ENCODE assay signal across 1 mouse cellular context in the genomic region with DNA sequence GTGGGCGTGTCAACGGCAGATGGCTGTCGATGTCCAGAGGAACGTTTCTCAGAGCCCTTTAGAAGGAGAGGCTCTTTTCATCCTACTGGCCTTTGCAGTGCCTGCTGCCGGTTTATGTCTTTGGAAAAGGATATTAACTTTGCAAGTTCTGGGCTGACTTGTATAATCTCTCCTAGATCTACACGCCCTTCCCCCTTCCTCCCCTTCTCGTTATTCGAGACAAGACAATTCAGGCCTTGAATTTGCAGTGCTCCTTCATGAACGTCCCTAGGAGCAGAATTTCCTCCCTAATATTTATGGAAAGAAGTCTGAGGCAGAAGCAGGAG.
TF ChIP-seq lines count a peak whose summit lies in the region.

No protein-coding gene starts in this region.

TF ChIP-seq in MEL, 35 proteins besides CTCF, POLR2A, EP300 and RAD21 (continued from another document):
- peak; percentile 75; the same call in 1 of the 2 replicates for TF ChIP-seq TBP (IDR thresholded peaks at IDR 0.05; ENCODE audit: low read depth, low read length)
- no peak for TF ChIP-seq ELF1 (IDR thresholded peaks at IDR 0.05; ENCODE audit: low read depth, low read length)
- peak; percentile 48; the same call in 1 of the 2 replicates for TF ChIP-seq MAX (IDR thresholded peaks at IDR 0.05; ENCODE audit: low read length)
- TF ChIP-seq SMC3 (IDR thresholded peaks at IDR 0.05; ENCODE audit: low read depth, low read length) = 0 out of 2 replicates have a peak, but pooled peaks have one; percentile 3
- TF ChIP-seq GATA1 (IDR thresholded peaks at IDR 0.05; ENCODE audit: low read depth, low read length) = peak; percentile 30; the same call in 1 of the 2 replicates
- TF ChIP-seq MAZ (IDR thresholded peaks at IDR 0.05; ENCODE audit: low read depth, low read length) = peak; percentile 3; the same call in 1 of the 2 replicates
- TF ChIP-seq POLR2AphosphoS2 (IDR thresholded peaks at IDR 0.05; ENCODE audit: low read length) = peak; percentile 52; the same call in 1 of the 2 replicates
- peak; percentile 19; the same call in 1 of the 2 replicates for TF ChIP-seq MXI1 (IDR thresholded peaks at IDR 0.05; ENCODE audit: low read depth, low read length)
- TF ChIP-seq NRF1 (IDR thresholded peaks at IDR 0.05; ENCODE audit: insufficient read depth, low read depth, low read length, poor library complexity, severe bottlenecking) = no peak
- peak; percentile 91; the same call in 1 of the 2 replicates for TF ChIP-seq CHD1 (IDR thresholded peaks at IDR 0.05; ENCODE audit: low read depth, low read length)
- peak; percentile 33 for TF ChIP-seq CHD2 (IDR thresholded peaks at IDR 0.05; ENCODE audit: low read length)
- peak; percentile 14; the same call in 1 of the 2 replicates for TF ChIP-seq KAT2A (conservative IDR thresholded peaks at IDR 0.05; ENCODE audit: low read depth, low read length)
- TF ChIP-seq ZKSCAN1 (IDR thresholded peaks at IDR 0.05; ENCODE audit: low read depth, low read length) = peak; percentile 37; the same call in 1 of the 2 replicates
